ENCODE assay signal across 24 mouse cellular contexts in the genomic region with DNA sequence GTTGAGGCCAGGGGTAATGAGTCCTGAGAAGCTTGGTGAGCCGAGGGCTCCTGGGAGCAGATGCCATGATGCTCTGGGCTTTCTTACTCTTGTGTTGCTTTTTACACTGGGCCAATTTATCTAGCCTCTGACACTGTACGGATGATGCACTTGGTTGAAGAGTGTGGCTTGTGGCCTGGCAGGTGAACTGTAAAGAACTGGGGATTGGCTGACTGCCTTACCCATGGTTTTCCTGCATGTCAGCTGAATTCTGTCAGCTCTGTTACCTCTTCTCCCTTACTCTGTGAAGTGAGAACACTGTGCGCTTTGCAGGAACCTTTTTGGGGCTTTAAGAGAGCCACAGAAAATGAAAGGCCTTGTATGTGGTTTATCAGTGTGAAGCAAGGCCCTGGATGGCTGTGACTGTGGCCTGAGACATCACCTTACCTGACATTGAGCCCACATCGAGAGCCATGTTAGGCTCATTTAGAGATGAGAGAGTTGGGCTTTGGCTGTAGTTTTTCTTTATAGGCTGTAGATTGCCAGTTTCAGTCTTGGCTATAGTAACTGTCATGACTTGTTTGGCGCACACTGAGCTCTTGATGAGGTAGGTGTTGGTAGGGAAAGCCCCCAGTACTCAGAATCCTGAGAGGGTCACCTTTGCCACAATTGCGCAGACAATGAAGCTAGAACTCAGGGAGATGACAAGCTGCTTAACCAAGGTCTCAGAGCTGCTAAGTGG.
DNase-seq lines count a peak whose midpoint lies in the region; ATAC-seq lines count a peak whose summit lies in the region.
"Had no signal": no experiment of that assay in that cellular context is flagged by ENCODE, and none has a peak within 500 bp of the region (broad histone marks: within the 10 kb centered on the region; RNA-seq: fewer than 3 reads in every experiment).

No protein-coding gene starts in this region.

- DNase-seq in kidney, adult 11 months = peak; percentile 49
- no peak for DNase-seq in kidney, postnatal 10 days
- peak; percentile 25 to 34 for DNase-seq in spleen, adult 18-20 months
- DNase-seq in spleen, postnatal 4 days (ENCODE audit: low spot score in 2 of 2) = no peak
- peak; percentile 11 for DNase-seq in T-cell, adult 2 months (ENCODE audit: low spot score)
- DNase-seq in left cerebral cortex, adult 18-20 months (ENCODE audit: low spot score in 2 of 2) = no peak
- DNase-seq: adrenal gland, adult 8-10 months; cerebellum, adult 11-12 months; cerebellum, adult 9-11 months; gastrocnemius, adult 2 months; gastrocnemius, postnatal 36 days; heart, adult 18-20 months; heart, postnatal 36 days; left cerebral cortex, postnatal 4 days; liver, postnatal 0 days; lung, postnatal 36 days; right cerebral cortex, postnatal 25 days; thymus, adult 18-20 months; thymus, postnatal 25 days had no signal

- no peak for ATAC-seq in megakaryocyte progenitor cell, adult 5-6 weeks (replicated peaks; ENCODE audit: poor library complexity)
- ATAC-seq: forebrain, embryonic 16.5 days; hindbrain, postnatal 0 days; intestine, embryonic 15.5 days; liver, embryonic 12.5 days; liver, postnatal 0 days had no signal

Comparison
In these comparisons a context has a peak if more than half of its experiments do, and no peak if none do; other contexts are left out.
1. DNase-seq: peak in kidney, adult 11 months (single experiment), spleen, adult 18-20 months (2 of 2) and T-cell, adult 2 months (single experiment); none in kidney, postnatal 10 days (single experiment), spleen, postnatal 4 days (0 of 2) and left cerebral cortex, adult 18-20 months (0 of 2).